Mouse (Mus musculus) CD4-positive helper T cell, adult 2 months (primary cell): ENCODE results near the gene Csf2rb2.
"Not testable (repeated sequence)": the region's sequence is repeated elsewhere in the genome, so short reads cannot be mapped to it uniquely, and the experiment has no call there.

Experiments used
- DNase-seq: peaks from one replicate; pipeline ENCODE4 v3.0.0-alpha.2; 2012; ENCODE audit warnings: low read depth, missing footprints, low spot score

The Csf2rb2 gene

DNA sequence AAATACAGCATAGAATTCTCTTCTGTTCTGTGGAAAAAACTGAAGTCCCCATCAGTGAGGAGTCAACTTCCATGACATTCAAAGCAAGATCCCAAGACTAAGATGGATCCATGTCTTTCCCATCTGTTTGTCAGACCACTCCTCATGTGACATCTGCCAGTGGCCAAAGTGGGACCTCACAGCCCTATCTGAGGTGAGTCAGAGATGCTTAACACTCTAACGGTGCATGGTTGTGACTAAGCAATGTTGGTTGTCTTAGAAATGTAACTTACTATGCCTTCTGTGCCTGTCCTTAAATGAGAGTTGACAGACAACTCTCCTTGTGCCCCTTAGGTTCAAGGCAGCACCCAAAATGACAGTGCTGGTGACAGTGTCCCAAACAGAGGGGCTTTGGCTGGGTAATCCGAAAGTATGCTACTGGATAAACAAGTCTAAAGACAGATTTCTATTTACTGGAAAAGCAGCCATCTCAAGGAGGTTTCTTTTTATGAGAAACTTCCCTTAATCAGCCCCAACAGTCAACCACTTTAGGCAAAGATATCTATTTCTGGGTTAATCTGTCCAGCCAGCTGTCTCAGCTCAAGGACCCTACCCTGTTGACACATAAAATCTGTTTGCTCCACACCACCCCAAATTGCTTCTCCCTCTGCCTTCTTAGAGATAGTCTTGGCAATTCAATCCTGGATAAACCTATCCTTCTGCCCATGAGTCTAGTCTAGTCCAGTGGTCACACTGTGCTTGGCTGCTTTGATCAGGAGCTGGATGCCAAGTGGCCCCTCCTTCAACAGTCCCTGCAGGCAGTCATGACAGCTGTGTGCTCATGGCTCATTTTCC is 13.0 kb upstream of the Csf2rb2 start:
- DNase-seq, result not testable (repeated sequence)

- not testable (repeated sequence) for DNase-seq
Observed at GRCm38 (mm10) chr15:78313659-78314058, 8.1 kb upstream of the Csf2rb2 start.

GRCm38 (mm10) chr15:78312421-78313233 is 7.1 kb upstream of the Csf2rb2 start:
- not testable (repeated sequence) for DNase-seq

- DNase-seq, result no peak
Observed at GRCm38 (mm10) chr15:78310971-78311370, 5.5 kb upstream of the Csf2rb2 start.

DNA sequence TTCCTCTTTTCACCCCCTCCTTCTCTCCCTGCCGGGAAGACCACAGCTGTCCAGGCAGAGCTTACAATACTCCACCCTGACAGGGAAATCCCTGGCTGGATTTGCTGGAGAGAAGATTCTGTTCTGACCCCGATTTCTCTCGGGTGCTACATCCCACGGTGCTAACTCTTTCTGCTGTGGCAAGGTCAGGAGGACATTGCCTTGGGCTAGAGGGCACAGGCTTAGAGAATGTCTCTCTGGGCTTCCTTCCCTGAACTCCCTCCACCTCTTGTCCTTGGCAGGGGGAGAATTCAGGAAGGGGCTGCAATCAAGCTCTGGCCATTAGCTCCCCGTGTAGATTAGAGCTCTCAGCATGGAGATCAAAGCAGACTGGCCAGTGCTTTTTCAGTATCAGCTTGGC is 4.3 kb upstream of the Csf2rb2 start:
- DNase-seq, result no peak

GRCm38 (mm10) chr15:78303665-78304233 is 1.8 kb downstream of the Csf2rb2 start:
- no peak for DNase-seq

DNA sequence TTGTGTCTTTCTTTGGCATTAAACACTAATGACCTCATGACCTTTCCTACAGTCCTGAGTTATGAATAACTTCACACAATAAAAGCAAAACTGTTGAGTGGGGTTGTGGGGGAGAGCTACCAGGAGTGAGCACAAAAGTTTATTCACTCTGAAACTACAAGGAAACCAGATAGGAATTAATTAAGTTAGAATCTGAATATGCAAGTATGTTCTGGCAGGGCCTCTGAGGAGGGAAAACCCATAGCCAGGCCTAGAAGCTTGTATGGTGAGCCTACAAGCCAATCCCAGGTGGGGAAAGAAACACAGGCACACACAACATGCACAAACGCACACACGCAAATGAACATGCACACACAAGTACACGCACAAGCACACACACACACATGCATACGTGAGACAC is 2.8 kb downstream of the Csf2rb2 start:
- no peak for DNase-seq

- no peak for DNase-seq
Observed at GRCm38 (mm10) chr15:78300773-78301172, 4.7 kb downstream of the Csf2rb2 start.

- no peak for DNase-seq
Observed at GRCm38 (mm10) chr15:78299641-78300040, 5.9 kb downstream of the Csf2rb2 start.

DNA sequence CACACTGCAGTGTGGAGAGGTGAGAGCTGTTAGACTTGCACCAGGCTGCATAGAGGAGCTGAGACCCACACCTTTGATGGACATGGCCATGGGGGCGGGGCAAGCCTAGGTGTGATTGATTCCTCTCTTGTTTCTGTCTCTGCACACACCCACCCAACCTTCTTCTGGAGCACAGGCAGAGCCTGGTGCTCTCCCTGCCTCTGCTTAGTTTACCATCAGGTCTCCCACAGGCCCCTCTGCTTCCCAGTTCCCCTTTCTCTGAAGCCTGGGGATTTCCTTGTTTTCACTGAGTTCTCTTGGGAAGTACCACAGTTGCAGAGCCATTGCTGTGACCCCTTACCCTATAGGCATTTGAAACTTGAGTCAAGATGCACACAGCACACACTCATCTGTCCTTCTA is 7.0 kb downstream of the Csf2rb2 start:
- no peak for DNase-seq

- no peak for DNase-seq
Observed at GRCm38 (mm10) chr15:78293716-78294115, 11.8 kb downstream of the Csf2rb2 start.

GRCm38 (mm10) chr15:78293228-78293627 is 12.3 kb downstream of the Csf2rb2 start:
- not testable (repeated sequence) for DNase-seq

GRCm38 (mm10) chr15:78289775-78290174 is 15.7 kb downstream of the Csf2rb2 start:
- DNase-seq, result not testable (repeated sequence)

- DNase-seq, result no peak
Observed at GRCm38 (mm10) chr15:78287941-78288340, 17.6 kb downstream of the Csf2rb2 start.

GRCm38 (mm10) chr15:78278308-78278707 is 27.2 kb downstream of the Csf2rb2 start:
- DNase-seq, result no peak

DNA sequence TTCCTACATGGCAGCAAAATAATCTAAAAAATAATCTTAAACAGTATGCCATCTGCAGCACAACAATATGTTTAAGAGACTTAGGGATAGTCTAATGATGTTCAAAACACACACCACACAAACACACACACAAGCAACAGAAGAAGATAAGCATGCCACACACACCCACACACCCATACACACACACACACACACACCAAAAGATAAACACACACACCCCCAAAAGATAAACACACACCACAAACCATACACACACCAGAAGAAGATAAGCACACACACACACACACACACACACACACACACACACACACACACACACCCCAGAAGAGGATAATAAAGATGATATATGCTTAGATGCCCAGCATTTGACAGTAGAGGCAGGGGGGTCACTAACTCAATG is 34.3 kb downstream of the Csf2rb2 start:
- no peak for DNase-seq

DNA sequence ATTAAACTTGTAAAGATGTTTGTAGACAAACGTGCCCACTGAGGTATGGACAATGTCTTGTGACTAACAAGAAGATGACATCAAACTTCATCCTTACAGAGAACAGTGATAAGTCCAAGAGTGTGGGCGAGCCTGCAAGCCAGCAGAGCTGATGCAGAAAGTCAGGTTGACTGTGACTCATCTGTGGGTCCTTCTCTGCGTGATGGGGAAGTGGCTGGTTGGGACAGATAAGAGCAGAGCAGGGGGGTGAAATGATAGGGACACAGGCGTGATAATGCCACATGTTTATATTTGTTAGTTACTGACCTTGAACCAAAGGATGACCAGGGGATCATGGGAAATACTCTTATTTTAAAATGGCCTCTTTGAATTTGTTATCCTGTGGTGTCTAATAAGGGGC is 37.7 kb downstream of the Csf2rb2 start:
- no peak for DNase-seq

DNA sequence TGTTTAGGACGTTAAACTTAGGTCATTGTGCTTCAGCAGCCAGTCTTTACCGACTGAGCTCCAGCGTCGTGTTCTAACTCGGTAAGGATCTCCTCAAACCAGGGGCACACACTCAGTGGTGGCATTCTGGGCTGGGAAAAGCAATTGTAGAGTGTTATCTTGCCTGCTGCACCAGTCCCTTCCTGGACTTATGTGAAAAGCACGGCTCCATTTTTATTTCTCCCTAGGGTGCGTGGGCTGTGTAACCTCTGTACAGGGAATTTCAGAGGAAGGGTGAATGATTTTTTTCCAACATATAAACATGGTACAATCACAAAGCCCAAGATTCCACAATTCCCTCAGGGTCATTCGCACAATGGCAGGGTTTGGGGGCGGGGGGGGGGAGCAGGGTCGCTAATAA is 38.1 kb downstream of the Csf2rb2 start:
- DNase-seq, result no peak

GRCm38 (mm10) chr15:78263286-78263685 is 42.2 kb downstream of the Csf2rb2 start:
- no peak for DNase-seq

GRCm38 (mm10) chr15:78260668-78261333 is 44.7 kb downstream of the Csf2rb2 start:
- DNase-seq, result no peak

GRCm38 (mm10) chr15:78258246-78258865 is 47.2 kb downstream of the Csf2rb2 start:
- DNase-seq, result no peak
